29 mouse cellular contexts compared by ENCODE assay signal in the genomic region with DNA sequence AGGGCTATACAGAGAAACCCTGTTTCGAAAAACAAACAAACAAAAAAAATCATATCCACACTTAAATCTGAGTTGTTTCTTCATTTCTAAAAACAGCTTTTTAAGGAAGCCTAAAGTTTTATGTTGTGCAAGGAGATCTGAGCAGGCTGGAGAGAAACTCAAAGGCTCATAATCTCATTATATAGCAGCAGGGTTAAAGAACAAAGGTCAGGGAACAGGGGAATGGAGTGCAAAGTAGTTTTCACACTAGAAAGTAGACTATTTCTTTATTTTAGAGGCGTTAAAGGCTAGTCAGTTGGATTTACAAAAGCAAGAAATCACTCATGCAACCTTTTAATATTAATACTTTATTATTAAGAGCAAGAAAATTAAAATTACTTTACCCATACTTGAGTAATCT. TPM values are rescaled to one million over a fixed set of nuclear protein-coding genes. Genes with fewer than 3 reads are reported as not detected.
"Had no signal": no experiment of that assay in that cellular context is flagged by ENCODE, and none has a peak within 500 bp of the region (broad histone marks: within the 10 kb centered on the region; RNA-seq: fewer than 3 reads in every experiment).

No protein-coding gene starts in this region.

- H3K27me3 ChIP-seq: heart, embryonic 13.5 days; heart, embryonic 15.5 days; hindbrain, embryonic 13.5 days; hindbrain, embryonic 15.5 days; kidney, embryonic 15.5 days; limb, embryonic 12.5 days had no signal

- H3K9me3 ChIP-seq: heart, embryonic 13.5 days; heart, embryonic 15.5 days; hindbrain, embryonic 13.5 days; hindbrain, embryonic 15.5 days; kidney, embryonic 15.5 days; limb, embryonic 10.5 days; limb, embryonic 12.5 days; liver, embryonic 13.5 days; liver, embryonic 15.5 days had no signal

- H3K36me3 ChIP-seq: heart, embryonic 13.5 days; heart, embryonic 15.5 days; hindbrain, embryonic 13.5 days; hindbrain, embryonic 15.5 days; kidney, embryonic 15.5 days; limb, embryonic 10.5 days; limb, embryonic 12.5 days; liver, embryonic 13.5 days; liver, embryonic 15.5 days had no signal

- H3K4me3 ChIP-seq: gastrocnemius, adult 2 months; heart, adult 2 months; heart, embryonic 13.5 days; heart, embryonic 15.5 days; hindbrain, embryonic 13.5 days; hindbrain, embryonic 15.5 days; kidney, embryonic 15.5 days; layer of hippocampus, adult 2 months; left cerebral cortex, adult 2 months; limb, embryonic 10.5 days; limb, embryonic 12.5 days; liver, embryonic 13.5 days; liver, embryonic 15.5 days had no signal

- H3K27ac ChIP-seq: heart, embryonic 13.5 days; heart, embryonic 15.5 days; hindbrain, embryonic 13.5 days; hindbrain, embryonic 15.5 days; hindbrain, postnatal 0 days; kidney, embryonic 15.5 days; kidney, postnatal 0 days; layer of hippocampus, adult 2 months; left cerebral cortex, adult 2 months; limb, embryonic 10.5 days; limb, embryonic 12.5 days; liver, embryonic 13.5 days; liver, embryonic 15.5 days had no signal

- DNase-seq: gastrocnemius, adult 2 months; gastrocnemius, postnatal 10 days; gastrocnemius, postnatal 36 days; heart, adult 2 months; heart, postnatal 14 days; heart, postnatal 36 days; kidney, postnatal 14 days; liver; liver, embryonic 13.5 days had no signal

- H3K4me1 ChIP-seq: limb, embryonic 12.5 days; liver, embryonic 15.5 days had no signal

- ATAC-seq: forebrain, embryonic 16.5 days; hindbrain, postnatal 0 days had no signal

- H3K9ac ChIP-seq: heart, embryonic 13.5 days; heart, embryonic 15.5 days; hindbrain, embryonic 13.5 days; hindbrain, embryonic 15.5 days; kidney, embryonic 15.5 days; limb, embryonic 12.5 days; liver, embryonic 13.5 days; liver, embryonic 15.5 days had no signal

- H3K4me2 ChIP-seq: heart, embryonic 11.5 days; heart, embryonic 13.5 days; heart, embryonic 15.5 days; hindbrain, embryonic 13.5 days; hindbrain, embryonic 15.5 days; kidney, embryonic 15.5 days; limb, embryonic 12.5 days; liver, embryonic 13.5 days; liver, embryonic 15.5 days had no signal

RNA-seq across cellular contexts. Expression of gene Gm10203, which starts 33.7 kb away (rescaled TPM):
- polyA plus RNA-seq: forebrain, embryonic 16.5 days; frontal cortex, adult 2 months; gonadal fat pad, adult 2 months; heart, adult 2 months; heart, embryonic 11.5 days; heart, embryonic 13.5 days; heart, embryonic 15.5 days; heart, postnatal 0 days; hindbrain, embryonic 11.5 days; hindbrain, embryonic 13.5 days; hindbrain, embryonic 15.5 days; hindbrain, postnatal 0 days; intestine, embryonic 14.5 days; kidney, embryonic 15.5 days; kidney, postnatal 0 days; limb, embryonic 10.5 days; limb, embryonic 12.5 days; limb, embryonic 14.5 days; liver, embryonic 13.5 days; liver, embryonic 15.5 days had no signal
